Comparison of ENCODE assay signal across 8 mouse cellular contexts in the genomic region with DNA sequence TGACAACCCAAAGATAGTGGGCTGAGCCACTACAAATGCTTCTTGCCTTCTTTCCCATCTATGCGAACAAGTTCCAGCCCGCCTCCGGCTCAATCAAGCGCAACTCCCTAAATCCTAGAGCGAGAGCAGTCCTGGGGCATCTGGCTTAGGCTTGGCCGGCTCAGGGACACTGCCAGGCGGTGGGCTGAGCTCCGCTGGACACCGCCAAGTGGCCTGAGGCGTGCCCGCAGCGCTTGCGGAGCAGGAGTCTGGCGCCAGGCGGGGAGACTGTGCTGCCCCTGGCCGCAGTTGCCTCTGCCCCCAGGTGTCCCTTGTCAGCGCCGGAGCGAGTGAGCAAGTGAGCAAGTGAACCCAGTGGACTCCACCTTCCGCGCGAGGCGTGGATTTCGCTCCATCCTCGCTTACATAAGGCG. TPM values are rescaled to one million over a fixed set of nuclear protein-coding genes. Genes with fewer than 3 reads are reported as not detected.
A peak's percentile ranks its signal among the peaks of the same experiment; 100 is the strongest.
DNase-seq lines count a peak whose midpoint lies in the region; ATAC-seq lines count a peak whose summit lies in the region.

No protein-coding gene starts in this region.

- DNase-seq in WW6 (ENCODE audit: low read depth, low spot score) (peak; percentile 13), adipocyte (ENCODE audit: low spot score) (no peak)
- DNase-seq in cerebellum, adult 11-12 months: peak; percentile 91
- peak; percentile 83 for DNase-seq in hindbrain, embryonic 10.5 days (ENCODE audit: low spot score)
- DNase-seq in layer of hippocampus, adult 9-11 months: peak; percentile 53
- peak; percentile 48 for DNase-seq in lung, postnatal 10 days
- peak; percentile 82 for DNase-seq in right cerebral cortex, postnatal 25 days

- no peaks in the 10 kb centered on the region for H3K9me3 ChIP-seq in forebrain, embryonic 16.5 days (ENCODE audit: control insufficient read depth, low read length)
- H3K9me3 ChIP-seq in hindbrain, embryonic 10.5 days: no peaks in the 10 kb centered on the region

- peak overlapping the region; percentile 71 for H3K27ac ChIP-seq in forebrain, embryonic 16.5 days (ENCODE audit: low read length)
- peak overlapping the region; percentile 94 for H3K27ac ChIP-seq in hindbrain, embryonic 10.5 days

- H3K9ac ChIP-seq in forebrain, embryonic 16.5 days (replicated peaks; ENCODE audit: low read depth, low read length): peak overlapping the region; percentile 82

- H3K4me3 ChIP-seq in forebrain, embryonic 16.5 days (replicated peaks; ENCODE audit: low read length): peak overlapping the region; percentile 73
- H3K4me3 ChIP-seq in hindbrain, embryonic 10.5 days: peak overlapping the region; percentile 81

- H3K27me3 ChIP-seq in forebrain, embryonic 16.5 days (replicated peaks; ENCODE audit: control insufficient read depth, insufficient read depth, low read length): peaks cover 14% of the 10 kb centered on the region
- peaks cover 54% of the 10 kb centered on the region for H3K27me3 ChIP-seq in hindbrain, embryonic 10.5 days (ENCODE audit: insufficient read depth, poor library complexity, severe bottlenecking)

- H3K36me3 ChIP-seq in forebrain, embryonic 16.5 days (ENCODE audit: control insufficient read depth, insufficient read depth): no peaks in the 10 kb centered on the region
- no peaks in the 10 kb centered on the region for H3K36me3 ChIP-seq in hindbrain, embryonic 10.5 days

- peak; percentile 57 for ATAC-seq in forebrain, embryonic 16.5 days

- peak overlapping the region; percentile 99 for H3K4me2 ChIP-seq in forebrain, embryonic 16.5 days (ENCODE audit: low read length)

- WGBS in forebrain, embryonic 16.5 days: 0% methylated on average over 24 of the region's 26 CpGs
- under 1% methylated on average over 26 of the region's 26 CpGs for WGBS in hindbrain, embryonic 10.5 days

- H3K4me1 ChIP-seq in forebrain, embryonic 16.5 days (replicated peaks; ENCODE audit: control insufficient read depth, insufficient read depth, low read length): peaks cover 16% of the 10 kb centered on the region
- H3K4me1 ChIP-seq in hindbrain, embryonic 10.5 days (replicated peaks): peaks cover 55% of the 10 kb centered on the region

RNA-seq across cellular contexts. Expression of a gene that starts 0.3 kb away (rescaled TPM):
- polyA plus RNA-seq in forebrain, embryonic 16.5 days (2015; fragmentation: Nextera tagmentation; extraction: Ambion mirVana): 5.9 and 7.9 TPM in 2 replicates
- 7.8 and 13.1 TPM in 2 replicates for polyA plus RNA-seq in hindbrain, embryonic 10.5 days (2016; fragmentation: Nextera tagmentation; extraction: Ambion mirVana)
